Mouse (Mus musculus): Measurements from ENCODE around the gene Hagh. TPM values are rescaled to one million over a fixed set of nuclear protein-coding genes. Genes with fewer than 3 reads are reported as not detected.

Gene Hagh
- polyA plus RNA-seq, 1 experiment from 2014 or later = 39.9 TPM

- no peak overlapping the region for H3K27ac ChIP-seq (ENCODE audit: poor library complexity, severe bottlenecking)
- H3K4me3 ChIP-seq = no peak overlapping the region
- H3K4me1 ChIP-seq (replicated peaks) = no peaks in the 10 kb centered on the region
- no peak for ATAC-seq (ENCODE audit: insufficient number of reproducible peaks, low FRiP score)
- peaks cover 19% of the 10 kb centered on the region for H3K27me3 ChIP-seq (replicated peaks)
- H3K36me3 ChIP-seq = no peaks in the 10 kb centered on the region
- no peaks in the 10 kb centered on the region for H3K9me3 ChIP-seq (replicated peaks)
- no peak overlapping the region for H3K4me2 ChIP-seq
- no peak overlapping the region for H3K9ac ChIP-seq
- 26% methylated on average over 1 of the region's 1 CpGs for WGBS
Observed at GRCm38 (mm10) chr17:24817503-24817902, 22.4 kb upstream of the Hagh start.

GRCm38 (mm10) chr17:24818172-24818571, 21.8 kb upstream of the Hagh start:
- Histone ChIP-seq H3K4me3 (no peak overlapping the region), H3K4me2 (no peak overlapping the region), H3K36me3 (no peaks in the 10 kb centered on the region), H3K27ac (ENCODE audit: poor library complexity, severe bottlenecking) (no peak overlapping the region), H3K4me1 (replicated peaks) (no peaks in the 10 kb centered on the region), H3K27me3 (replicated peaks) (peaks cover 16% of the 10 kb centered on the region), H3K9me3 (replicated peaks) (no peaks in the 10 kb centered on the region), H3K9ac (no peak overlapping the region)
- 44% methylated on average over 6 of the region's 6 CpGs for WGBS
- no peak for ATAC-seq (ENCODE audit: insufficient number of reproducible peaks, low FRiP score)

- Histone ChIP-seq H3K27me3 (replicated peaks) (peaks cover 15% of the 10 kb centered on the region; the same call in 1 of the 2 replicates), H3K36me3 (no peaks in the 10 kb centered on the region), H3K9ac (no peak overlapping the region), H3K4me2 (no peak overlapping the region), H3K27ac (ENCODE audit: poor library complexity, severe bottlenecking) (no peak overlapping the region), H3K4me1 (replicated peaks) (no peaks in the 10 kb centered on the region), H3K9me3 (replicated peaks) (no peaks in the 10 kb centered on the region), H3K4me3 (no peak overlapping the region)
- no peak for ATAC-seq (ENCODE audit: insufficient number of reproducible peaks, low FRiP score)
- 66% methylated on average over 2 of the region's 2 CpGs for WGBS
Observed at GRCm38 (mm10) chr17:24819469-24819868, 20.5 kb upstream of the Hagh start.

- no peaks in the 10 kb centered on the region for H3K9me3 ChIP-seq (replicated peaks)
- WGBS = 38% methylated on average over 3 of the region's 3 CpGs
- H3K4me3 ChIP-seq = no peak overlapping the region
- no peak overlapping the region for H3K4me2 ChIP-seq
- H3K9ac ChIP-seq = no peak overlapping the region
- H3K36me3 ChIP-seq = no peaks in the 10 kb centered on the region
- no peak overlapping the region for H3K27ac ChIP-seq (ENCODE audit: poor library complexity, severe bottlenecking)
- peaks cover 27% of the 10 kb centered on the region for H3K27me3 ChIP-seq (replicated peaks)
- ATAC-seq (ENCODE audit: insufficient number of reproducible peaks, low FRiP score) = no peak
- H3K4me1 ChIP-seq (replicated peaks) = no peaks in the 10 kb centered on the region
Observed at GRCm38 (mm10) chr17:24821351-24822280, 18.3 kb upstream of the Hagh start.

- H3K4me1 ChIP-seq (replicated peaks) = peaks cover 8% of the 10 kb centered on the region
- WGBS = 48% methylated on average over 5 of the region's 5 CpGs
- H3K27ac ChIP-seq (ENCODE audit: poor library complexity, severe bottlenecking) = no peak overlapping the region
- ATAC-seq (ENCODE audit: insufficient number of reproducible peaks, low FRiP score) = no peak
- H3K9ac ChIP-seq = no peak overlapping the region
- no peak overlapping the region for H3K4me2 ChIP-seq
- no peaks in the 10 kb centered on the region for H3K9me3 ChIP-seq (replicated peaks)
- H3K4me3 ChIP-seq = no peak overlapping the region
- peaks cover 30% of the 10 kb centered on the region for H3K27me3 ChIP-seq (replicated peaks)
- no peaks in the 10 kb centered on the region for H3K36me3 ChIP-seq
Observed at GRCm38 (mm10) chr17:24840341-24840740, 398 bp downstream of the Hagh start.

- H3K27me3 ChIP-seq (replicated peaks) = peaks cover 30% of the 10 kb centered on the region
Observed at GRCm38 (mm10) chr17:24841133-24841532, 1.2 kb downstream of the Hagh start.

GRCm38 (mm10) chr17:24842631-24843030, 2.7 kb downstream of the Hagh start:
- WGBS = 47% methylated on average over 2 of the region's 2 CpGs
- peaks cover 27% of the 10 kb centered on the region for H3K27me3 ChIP-seq (replicated peaks)

More at GRCm38 (mm10) chr17:24841133-24841532, 1.2 kb downstream of the Hagh start:
- Histone ChIP-seq H3K27ac (ENCODE audit: poor library complexity, severe bottlenecking) (no peak overlapping the region), H3K36me3 (no peaks in the 10 kb centered on the region), H3K4me3 (no peak overlapping the region), H3K9ac (no peak overlapping the region), H3K9me3 (replicated peaks) (no peaks in the 10 kb centered on the region), H3K4me2 (no peak overlapping the region), H3K4me1 (replicated peaks) (peaks cover 8% of the 10 kb centered on the region)
- no peak for ATAC-seq (ENCODE audit: insufficient number of reproducible peaks, low FRiP score)
- WGBS = 48% methylated on average over 4 of the region's 4 CpGs

GRCm38 (mm10) chr17:24844525-24844924, 4.6 kb downstream of the Hagh start:
- no peak overlapping the region for H3K27ac ChIP-seq (ENCODE audit: poor library complexity, severe bottlenecking)
- ATAC-seq (ENCODE audit: insufficient number of reproducible peaks, low FRiP score) = no peak
- peak overlapping the region; percentile 19 for H3K4me2 ChIP-seq
- H3K4me1 ChIP-seq (replicated peaks) = peaks cover 13% of the 10 kb centered on the region
- 45% methylated on average over 9 of the region's 9 CpGs for WGBS
- no peak overlapping the region for H3K4me3 ChIP-seq
- H3K27me3 ChIP-seq (replicated peaks) = peaks cover 18% of the 10 kb centered on the region
- no peak overlapping the region for H3K9ac ChIP-seq
- no peaks in the 10 kb centered on the region for H3K9me3 ChIP-seq (replicated peaks)
- no peaks in the 10 kb centered on the region for H3K36me3 ChIP-seq

More at GRCm38 (mm10) chr17:24842631-24843030, 2.7 kb downstream of the Hagh start:
- no peak overlapping the region for H3K27ac ChIP-seq (ENCODE audit: poor library complexity, severe bottlenecking)
- H3K9ac ChIP-seq = no peak overlapping the region
- no peak overlapping the region for H3K4me2 ChIP-seq
- no peak for ATAC-seq (ENCODE audit: insufficient number of reproducible peaks, low FRiP score)
- H3K4me3 ChIP-seq = no peak overlapping the region
- no peaks in the 10 kb centered on the region for H3K9me3 ChIP-seq (replicated peaks)
- peaks cover 8% of the 10 kb centered on the region for H3K4me1 ChIP-seq (replicated peaks)
- no peaks in the 10 kb centered on the region for H3K36me3 ChIP-seq

GRCm38 (mm10) chr17:24847386-24847785, 7.4 kb downstream of the Hagh start:
- H3K36me3 ChIP-seq = no peaks in the 10 kb centered on the region
- H3K9me3 ChIP-seq (replicated peaks) = no peaks in the 10 kb centered on the region
- peak overlapping the region; percentile 15; the same call in 1 of the 2 replicates for H3K4me2 ChIP-seq
- no peak for ATAC-seq (ENCODE audit: insufficient number of reproducible peaks, low FRiP score)
- no peak overlapping the region for H3K9ac ChIP-seq
- H3K4me3 ChIP-seq = no peak overlapping the region
- H3K27me3 ChIP-seq (replicated peaks) = peaks cover 14% of the 10 kb centered on the region
- no peak overlapping the region for H3K27ac ChIP-seq (ENCODE audit: poor library complexity, severe bottlenecking)
- WGBS = 91% methylated on average over 1 of the region's 1 CpGs
- H3K4me1 ChIP-seq (replicated peaks) = peaks cover 23% of the 10 kb centered on the region

- Histone ChIP-seq H3K9me3 (replicated peaks) (no peaks in the 10 kb centered on the region), H3K27me3 (replicated peaks) (peaks cover 14% of the 10 kb centered on the region), H3K27ac (ENCODE audit: poor library complexity, severe bottlenecking) (peak overlapping the region; percentile 68), H3K9ac (peak overlapping the region; percentile 52), H3K36me3 (peaks cover 8% of the 10 kb centered on the region), H3K4me3 (peak overlapping the region; percentile 46), H3K4me2 (peak overlapping the region; percentile 76), H3K4me1 (replicated peaks) (peaks cover 23% of the 10 kb centered on the region)
- no peak for ATAC-seq (ENCODE audit: insufficient number of reproducible peaks, low FRiP score)
Observed at GRCm38 (mm10) chr17:24848600-24849031, 8.7 kb downstream of the Hagh start.

GRCm38 (mm10) chr17:24849733-24850064, 9.8 kb downstream of the Hagh start:
- Histone ChIP-seq H3K9ac (peak overlapping the region; percentile 91), H3K36me3 (peaks cover 12% of the 10 kb centered on the region), H3K4me2 (peak overlapping the region; percentile 94), H3K4me3 (peak overlapping the region; percentile 81), H3K27me3 (replicated peaks) (peaks cover 9% of the 10 kb centered on the region; the same call in 1 of the 2 replicates), H3K27ac (ENCODE audit: poor library complexity, severe bottlenecking) (peak overlapping the region; percentile 98), H3K4me1 (replicated peaks) (peaks cover 17% of the 10 kb centered on the region), H3K9me3 (replicated peaks) (no peaks in the 10 kb centered on the region)
- peak; percentile 63; the same call in 1 of the 2 replicates for ATAC-seq (ENCODE audit: insufficient number of reproducible peaks, low FRiP score)
- under 1% methylated on average over 21 of the region's 21 CpGs for WGBS
